Mouse (Mus musculus) adrenal gland, postnatal 14 days (tissue): Measurements from ENCODE around the gene Smu1. TPM values are rescaled to one million over a fixed set of nuclear protein-coding genes. Genes with fewer than 3 reads are reported as not detected.

Experiments used
- DNase-seq: peaks from one replicate; pipeline ENCODE4 v3.0.0; 2021; ENCODE audit warnings: mixed read lengths
- microRNA-seq, 2 experiments: library from miRNA; unstranded; fragments of <30 nt; microRNA quantifications; one replicate each; pipeline ENCODE4 v1.2.0; 2021
- total RNA-seq: library from RNA; stranded (reverse); gene quantifications from 2 replicates; pipeline ENCODE4 v1.2.3, GENCODE M21; 2021

The Smu1 gene
- total RNA-seq, 1 experiment from 2014 or later = 55.8 TPM

DNA sequence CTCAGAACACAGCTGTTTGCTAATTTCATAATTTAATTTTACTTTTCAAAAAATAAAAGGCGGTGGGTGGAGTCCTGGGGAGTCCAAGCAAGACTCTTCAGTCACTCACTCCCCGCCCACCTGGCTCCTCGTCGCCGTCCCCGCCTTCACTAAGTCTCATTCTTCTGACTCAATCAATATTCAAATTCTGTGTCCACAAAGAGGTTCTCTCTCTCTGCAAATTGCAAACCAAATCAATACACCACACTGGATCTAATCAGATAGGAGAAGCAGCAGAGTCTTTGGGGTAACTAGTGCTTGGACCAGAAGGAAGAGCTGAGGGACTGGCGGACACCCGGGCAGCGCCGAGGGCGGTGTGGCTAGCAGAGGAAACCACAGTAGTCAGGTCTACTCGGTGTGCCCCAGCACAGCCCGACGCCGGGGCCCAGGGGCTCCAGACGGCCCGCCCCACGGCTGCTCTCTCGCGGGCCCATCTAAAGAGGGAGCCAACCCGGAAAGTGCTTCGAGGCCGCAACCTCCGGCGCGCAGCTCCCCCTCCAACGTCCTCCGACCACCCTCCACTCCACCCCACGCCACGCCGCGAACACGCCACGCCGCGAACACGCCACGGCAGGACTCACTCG, 455 bp downstream of the Smu1 start:
- DNase-seq = peak; percentile 57

DNA sequence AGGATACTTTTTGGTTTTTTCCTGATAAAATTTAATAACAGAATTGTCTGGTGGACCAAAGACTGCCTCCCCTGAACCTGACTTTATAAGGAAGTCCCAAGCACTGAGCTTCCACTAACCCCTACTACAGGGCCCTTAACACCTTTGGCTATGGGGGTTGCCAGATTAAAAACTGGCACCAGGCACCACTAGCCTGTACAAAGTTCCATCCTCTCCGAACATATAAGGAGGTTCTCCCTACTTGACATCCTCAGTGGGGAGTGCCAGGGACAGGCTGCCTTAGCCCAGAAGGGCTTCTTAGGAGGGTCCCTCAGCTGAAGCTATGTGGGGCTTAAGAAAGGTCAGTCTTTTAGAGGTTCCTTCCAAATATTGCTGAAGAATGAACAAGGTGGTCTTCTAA, 22.4 kb downstream of the Smu1 start:
- DNase-seq = no peak

DNA sequence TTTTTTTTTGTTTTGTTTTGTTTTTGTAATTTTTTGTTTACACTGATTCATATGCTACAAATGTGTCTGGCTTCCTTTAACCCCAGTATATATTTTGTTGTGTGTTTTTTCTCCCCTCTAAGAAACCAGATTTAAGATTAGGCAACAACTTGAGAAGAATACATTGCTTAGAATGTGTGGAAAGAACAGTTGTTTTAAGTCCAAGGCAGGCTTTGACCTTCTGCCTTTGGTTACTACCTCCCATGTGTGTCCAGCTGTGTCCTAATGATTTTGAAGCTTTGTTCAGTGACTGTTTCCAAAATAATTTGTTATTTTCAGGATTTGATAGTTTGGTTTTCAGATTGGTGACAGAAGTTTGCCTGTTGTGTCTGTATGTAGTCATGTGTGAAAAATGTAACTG, 26.5 kb downstream of the Smu1 start:
- no peak for DNase-seq

DNA sequence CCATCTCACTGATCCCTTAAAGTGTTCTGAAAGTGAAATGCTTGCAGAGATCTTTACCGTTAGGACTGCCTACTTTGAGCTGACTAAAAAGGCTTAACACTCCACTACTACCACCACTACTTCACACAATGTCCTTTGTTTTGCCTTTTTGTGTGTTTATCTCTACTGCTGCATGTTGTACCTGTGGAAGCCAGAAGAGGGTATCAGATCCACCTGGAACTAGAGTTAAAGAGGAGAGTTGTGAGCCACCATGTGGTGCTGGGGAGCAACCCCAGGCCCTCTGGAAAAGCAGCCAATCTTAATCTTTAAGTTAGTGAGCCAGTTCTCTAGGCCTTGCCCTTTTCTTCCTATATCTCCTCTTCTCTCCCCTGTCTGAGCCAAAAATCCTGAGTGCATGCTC, 30.5 kb downstream of the Smu1 start:
- DNase-seq = no peak

DNA sequence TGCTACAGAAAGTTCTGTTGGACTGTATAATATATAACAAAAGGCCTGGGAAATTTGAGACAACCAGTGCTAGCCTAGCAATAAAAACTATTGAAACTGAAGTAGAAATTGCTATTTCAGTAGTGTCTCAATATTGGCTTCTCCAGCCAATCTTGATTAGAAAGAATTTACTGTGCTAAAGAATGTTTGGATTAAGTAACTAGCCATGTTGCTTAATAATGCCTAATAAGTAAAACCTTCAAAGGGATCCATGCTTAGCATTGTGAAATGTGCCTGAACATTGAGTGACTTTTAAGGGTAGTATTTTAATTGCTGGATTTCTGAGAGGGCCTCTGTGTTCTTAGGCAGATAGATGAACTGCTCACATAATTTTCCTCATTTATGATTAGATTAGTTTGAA, 32.2 kb downstream of the Smu1 start:
- DNase-seq = no peak

DNA sequence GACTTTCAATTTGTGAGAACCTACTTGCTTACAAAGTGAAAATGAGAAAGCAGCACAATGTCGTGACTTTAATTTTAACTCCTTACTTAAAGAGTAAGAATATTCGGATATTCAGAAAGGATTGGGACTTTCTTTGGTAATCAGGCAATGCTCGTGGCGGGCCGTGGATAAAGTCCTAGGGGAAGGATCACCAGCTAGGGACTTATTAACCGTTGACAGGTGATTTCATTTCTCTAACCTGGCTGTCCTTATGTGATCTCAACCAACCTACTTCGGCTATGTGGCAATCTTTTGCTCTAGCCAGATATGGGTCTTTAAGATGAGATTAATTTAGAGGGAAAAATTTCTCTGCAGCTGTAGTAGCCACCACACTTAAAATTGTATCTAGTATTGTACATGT, 32.6 kb downstream of the Smu1 start:
- no peak for DNase-seq

DNA sequence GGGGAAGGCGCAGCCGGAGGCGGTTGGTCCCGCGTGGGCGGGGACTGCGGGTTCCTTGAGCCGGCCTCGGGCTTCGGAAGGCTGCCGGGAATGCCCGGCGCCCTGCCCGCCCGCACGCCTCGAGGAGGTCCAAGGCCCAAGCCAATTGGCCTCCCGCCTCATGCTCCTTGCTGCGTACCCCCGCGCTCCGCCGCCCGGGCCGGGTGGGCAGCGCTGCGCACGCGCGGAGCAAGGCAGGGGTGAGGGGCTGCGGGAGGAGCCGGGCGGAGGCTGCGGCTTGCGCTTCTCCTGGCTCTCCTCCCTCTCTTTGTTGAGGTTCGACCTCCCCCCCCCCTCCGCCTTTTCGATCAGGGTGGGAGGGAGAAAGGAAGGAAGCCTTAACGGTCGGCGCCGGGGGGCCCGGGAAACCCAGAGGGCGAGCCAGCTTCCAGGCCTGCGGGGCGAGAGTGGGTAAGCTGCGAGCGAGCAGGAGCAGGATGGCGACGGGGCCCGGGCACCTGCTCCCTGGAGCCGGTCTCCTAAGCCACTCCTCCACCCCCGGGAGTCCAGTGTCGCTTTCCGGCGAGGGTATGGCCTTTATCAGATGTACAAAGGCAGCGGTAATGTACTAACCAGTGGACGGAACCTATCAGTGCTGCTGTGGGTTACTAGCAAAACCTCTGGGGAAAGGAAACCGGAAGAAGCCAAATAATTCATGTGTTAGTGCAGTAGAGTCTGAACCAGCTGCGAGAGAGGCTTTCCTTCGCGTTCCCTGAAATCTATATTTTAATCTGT, 34.8 kb downstream of the Smu1 start:
- peak; percentile 90 for DNase-seq

DNA sequence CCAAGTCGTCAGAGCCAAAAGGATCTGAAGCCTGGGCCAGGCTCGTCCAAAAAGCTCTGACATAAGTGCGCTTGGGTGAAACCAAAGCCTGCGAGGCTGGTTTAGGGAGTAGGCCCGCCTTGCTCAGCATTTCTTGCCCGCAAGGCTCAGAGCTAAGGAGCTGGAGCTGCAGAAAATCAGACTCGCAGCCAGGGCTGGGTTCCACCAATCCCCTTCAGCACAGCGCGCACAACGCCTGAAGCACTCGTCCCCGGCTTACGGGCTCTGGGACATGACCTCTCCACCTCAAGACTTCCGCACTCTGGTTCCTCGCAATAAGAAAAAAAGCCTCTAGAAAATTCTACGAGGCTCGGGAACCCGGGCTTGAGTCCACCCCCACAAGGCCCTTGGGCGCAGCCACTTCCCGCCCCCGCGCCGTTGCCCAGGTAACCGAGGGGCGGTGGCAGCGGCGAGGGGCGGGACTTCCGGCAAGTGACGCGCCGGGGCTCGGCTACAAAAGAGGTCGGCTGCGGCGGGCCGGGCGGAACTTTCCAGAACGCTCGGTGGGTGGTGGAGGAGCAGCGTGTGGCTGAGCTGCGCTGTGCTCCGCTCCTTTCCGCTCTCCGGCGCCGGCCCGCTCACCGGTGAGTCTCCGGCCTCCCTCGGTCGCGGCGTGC, 35.6 kb downstream of the Smu1 start, which contains the start of gene Dnaja1:
Dnaja1 (plus strand) TSS at position 140 of the 656 bp plus-strand sequence.
- DNase-seq = peak; percentile 99

DNA sequence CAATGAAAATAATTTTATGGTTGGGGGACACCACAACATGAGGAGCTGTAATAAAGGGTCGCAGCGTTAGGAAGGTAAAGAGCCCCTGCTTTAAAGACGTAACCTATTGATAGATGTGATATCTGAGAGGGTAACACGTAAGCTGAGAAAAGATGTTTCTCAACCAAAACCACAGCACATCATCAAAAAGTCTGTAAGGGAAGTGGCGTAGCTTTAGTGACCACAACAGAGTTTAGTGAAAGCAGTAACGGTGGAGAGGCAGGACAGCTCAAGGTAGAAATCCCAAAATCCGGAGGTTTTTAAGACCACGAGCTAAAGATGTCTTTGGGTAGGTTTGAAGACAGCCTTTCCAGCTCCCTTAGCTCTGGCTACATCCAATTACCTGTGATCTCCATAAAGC, 36.8 kb downstream of the Smu1 start:
- no peak for DNase-seq

DNA sequence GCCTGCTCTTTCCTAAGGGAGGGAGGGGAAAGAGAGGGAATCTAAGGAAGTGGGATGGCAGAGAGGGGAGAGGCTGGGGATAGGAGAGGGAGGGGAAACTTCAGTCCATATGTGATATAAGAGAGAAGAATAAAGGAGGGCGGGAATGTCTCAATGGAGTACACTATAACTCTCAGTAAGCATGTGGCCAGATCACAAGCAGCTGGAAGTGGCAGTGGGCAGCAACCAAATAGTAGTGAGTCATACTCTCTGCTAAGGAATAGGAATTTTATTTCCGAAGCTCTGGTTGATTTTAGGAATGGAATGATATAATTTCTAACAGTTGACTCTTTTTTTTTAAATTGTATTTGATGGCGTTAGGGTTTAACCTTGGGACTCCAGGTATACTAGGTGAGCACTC, 40.6 kb downstream of the Smu1 start:
- no peak for DNase-seq

DNA sequence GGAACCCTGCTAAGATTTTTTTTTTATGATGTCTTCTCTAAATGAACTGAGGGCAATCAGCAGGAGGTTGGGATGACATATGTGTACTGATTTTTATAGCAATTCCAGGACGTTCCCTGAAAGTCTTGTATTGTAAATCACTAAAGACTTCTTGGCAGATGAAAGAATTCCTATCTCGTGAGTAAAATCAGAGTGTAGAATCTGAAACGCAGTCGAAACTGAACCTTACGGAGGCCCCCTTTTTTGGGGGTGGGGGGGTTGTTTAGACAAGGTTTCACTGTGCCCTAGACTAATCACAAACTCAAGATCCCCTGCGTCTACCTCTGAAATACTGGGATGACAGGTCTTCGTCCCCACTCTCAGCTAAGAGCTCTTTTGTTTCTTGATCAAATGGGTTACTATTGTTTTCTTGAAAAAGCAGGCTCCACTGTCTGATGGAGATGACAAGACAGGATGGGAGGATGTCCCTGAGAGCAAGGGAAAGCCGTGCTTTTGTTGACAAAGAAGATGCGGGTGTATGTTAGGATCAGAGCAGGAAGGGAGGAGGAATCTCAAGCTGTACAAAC, 53.9 kb downstream of the Smu1 start:
- peak; percentile 33 for DNase-seq

DNA sequence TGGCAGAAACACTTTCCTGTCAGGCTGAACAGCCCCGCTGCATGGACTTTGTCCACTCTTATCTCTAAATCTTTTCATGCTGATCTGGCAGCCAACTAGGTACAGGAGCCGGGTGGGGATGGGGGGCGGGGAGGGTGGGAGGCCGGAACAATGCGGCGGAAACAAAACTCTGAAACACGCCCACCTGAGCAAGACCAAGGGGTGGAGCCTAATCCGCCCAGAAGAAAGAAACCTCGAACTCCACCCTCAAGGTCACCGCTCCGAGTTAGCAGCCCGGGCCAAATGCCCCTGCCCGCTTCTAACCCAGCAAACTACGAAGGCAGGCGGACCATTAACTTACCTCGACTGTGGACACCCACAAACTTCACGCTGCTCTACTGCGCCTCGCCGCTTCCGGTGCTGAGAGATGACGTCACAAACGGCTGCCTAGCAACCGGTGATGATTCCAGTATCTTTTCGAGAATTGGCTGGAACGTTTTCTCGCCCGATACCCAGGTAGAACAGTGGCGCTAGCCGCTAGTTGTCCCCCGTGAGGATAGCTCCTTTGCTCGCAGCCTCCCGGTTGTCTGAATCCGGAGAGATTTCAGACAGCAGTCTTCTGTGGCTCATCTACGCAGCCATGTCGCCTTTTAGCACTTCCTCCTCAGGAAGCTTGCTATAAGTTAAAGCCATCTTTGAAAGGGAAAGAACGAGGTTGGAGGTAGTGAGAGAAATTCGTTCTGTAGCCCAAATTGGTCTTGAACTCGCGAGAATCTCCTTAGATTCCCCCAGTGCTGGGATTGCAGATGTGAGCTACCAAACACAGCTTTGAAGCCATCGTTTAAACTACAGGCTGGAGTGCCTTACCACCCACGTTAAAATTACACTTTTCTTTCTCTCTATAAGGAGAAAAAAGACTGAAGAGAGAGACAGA, 54.7 kb downstream of the Smu1 start, which contains the start of gene Aptx:
Aptx (minus strand) TSS at position 398 of the 913 bp plus-strand sequence.
- DNase-seq = peak; percentile 96

DNA sequence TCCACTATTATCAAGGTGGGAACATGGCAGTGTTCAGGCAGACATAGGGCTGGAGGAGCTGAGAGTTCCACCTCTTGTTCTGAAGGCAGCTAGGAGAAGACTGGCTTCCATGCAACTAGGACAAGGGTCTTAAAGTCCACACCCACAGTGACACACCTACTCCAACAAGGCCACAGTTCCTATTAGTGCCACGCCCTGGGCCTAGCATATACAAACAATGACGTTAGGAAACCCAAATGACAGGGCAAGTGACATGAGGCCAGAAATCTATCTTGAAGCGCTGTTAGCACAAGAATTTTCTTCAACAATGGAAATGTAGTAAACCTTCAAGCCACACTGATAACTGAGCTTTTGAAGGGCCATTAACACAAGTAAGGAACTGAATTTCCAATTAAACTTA, 55.9 kb downstream of the Smu1 start:
- DNase-seq = no peak

DNA sequence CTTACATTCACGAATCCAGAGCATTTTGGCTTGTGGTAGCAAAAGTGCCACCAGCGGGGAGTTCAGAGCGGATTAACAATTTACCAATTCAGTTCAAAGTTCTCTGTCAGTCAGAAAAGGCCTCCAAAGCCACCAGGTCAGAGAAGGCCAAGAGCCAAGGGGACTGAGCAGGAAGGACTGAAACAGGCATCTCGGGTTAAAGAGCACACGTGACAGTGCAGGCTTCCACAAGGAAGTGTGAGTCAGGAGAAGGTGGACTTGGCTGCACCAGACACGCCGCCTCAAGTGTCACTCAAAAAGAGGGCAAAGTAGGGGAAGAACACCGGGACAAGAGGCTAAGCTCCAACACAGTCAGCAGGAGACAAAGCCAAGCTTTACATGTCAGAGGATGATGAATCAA, 57.5 kb downstream of the Smu1 start:
- DNase-seq = peak; percentile 62

DNA sequence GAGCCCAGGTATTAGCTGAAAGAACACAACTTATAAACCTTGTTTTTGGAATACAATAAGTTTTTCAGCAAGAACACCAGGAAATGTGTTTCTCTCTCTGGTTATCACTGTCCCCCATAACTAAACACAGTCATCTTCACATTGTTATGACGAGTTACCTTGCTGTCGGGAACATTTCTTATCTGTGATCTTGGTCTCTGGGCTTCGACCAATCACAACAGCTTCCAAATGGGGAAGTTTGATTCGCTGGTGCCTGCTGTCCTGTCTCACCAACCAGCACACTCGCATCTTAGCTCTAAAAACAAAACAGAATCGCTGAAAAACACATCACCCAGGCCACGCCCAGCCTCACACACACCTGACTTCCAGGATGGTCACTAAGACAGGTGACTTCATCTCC, 60.7 kb downstream of the Smu1 start:
- DNase-seq = no peak

DNA sequence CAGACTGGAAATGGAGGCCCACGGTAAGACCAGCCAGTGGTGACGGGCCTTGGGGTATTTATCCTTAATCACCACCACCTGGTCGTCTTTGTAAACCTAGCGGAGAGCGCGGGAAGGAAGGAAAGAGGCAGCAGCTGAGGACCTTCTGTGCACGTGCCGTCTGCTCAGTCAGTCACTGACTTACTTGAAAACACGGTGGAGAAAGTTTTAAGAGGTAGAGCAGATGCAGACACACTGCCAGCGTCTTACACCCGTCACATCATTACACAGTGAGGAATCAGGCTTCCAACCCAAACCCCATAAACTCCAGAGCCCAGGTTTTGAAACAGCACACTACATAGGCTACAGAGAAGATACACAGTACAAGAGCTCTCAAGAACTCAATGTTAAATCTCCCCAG, 66.6 kb downstream of the Smu1 start:
- no peak for DNase-seq

Small RNAs within 50 kb of the gene (microRNA-seq; reads per million reads assigned to microRNA genes)
- 0 reads per million in 2 experiments for gene Mir207

Other genes starting within 250 kb of the Smu1 start
- 17.8 and 18.6 TPM in 2 replicates for gene Aptx, start 54.7 kb downstream of the Smu1 start, total RNA-seq
- gene Dnaja1, start 35.8 kb downstream of the Smu1 start, total RNA-seq = 287 and 409 TPM in 2 replicates
- 69.4 and 70.5 TPM in 2 replicates for gene B4galt1, start 96.1 kb upstream of the Smu1 start, total RNA-seq
- gene Spink4, start 162.1 kb upstream of the Smu1 start, total RNA-seq = 2.3 and 2.8 TPM in 2 replicates
- gene Bag1, start 190.4 kb upstream of the Smu1 start, total RNA-seq = 247 and 248 TPM in 2 replicates
- gene Chmp5, start 190.5 kb upstream of the Smu1 start, total RNA-seq = 74.8 and 78.5 TPM in 2 replicates
- 63.1 and 69.5 TPM in 2 replicates for gene Nfx1, start 213.0 kb upstream of the Smu1 start, total RNA-seq